Mouse (Mus musculus): ENCODE measurements around the gene Ube2cbp. TPM values are rescaled to one million over a fixed set of nuclear protein-coding genes. Genes with fewer than 3 reads are reported as not detected.

Gene Ube2cbp
- polyA plus RNA-seq, 1 experiment from 2014 or later: 4.0 TPM

- H3K27me3 ChIP-seq (ENCODE audit: control insufficient read depth, insufficient read depth, low read length): no peaks in the 10 kb centered on the region
- no peaks in the 10 kb centered on the region for H3K4me1 ChIP-seq (ENCODE audit: control insufficient read depth, insufficient read depth, low read length)
Observed at GRCm38 (mm10) chr9:86298131-86298530, 166.6 kb downstream of the Ube2cbp start.

GRCm38 (mm10) chr9:86296683-86297638 lies 167.8 kb downstream of the Ube2cbp start:
- Histone ChIP-seq H3K27me3 (ENCODE audit: control insufficient read depth, insufficient read depth, low read length) (no peaks in the 10 kb centered on the region), H3K27ac (ENCODE audit: low read depth, low read length) (no peak overlapping the region), H3K4me3 (ENCODE audit: low read depth, low read length) (no peak overlapping the region), H3K9ac (ENCODE audit: low read depth, low read length) (no peak overlapping the region), H3K4me2 (no peak overlapping the region), H3K4me1 (ENCODE audit: control insufficient read depth, insufficient read depth, low read length) (no peaks in the 10 kb centered on the region), H3K36me3 (ENCODE audit: control insufficient read depth, insufficient read depth, low read length) (no peaks in the 10 kb centered on the region), H3K9me3 (replicated peaks; ENCODE audit: control insufficient read depth, low read length) (no peaks in the 10 kb centered on the region)
- no peak for ATAC-seq (replicated peaks; ENCODE audit: insufficient number of reproducible peaks, low FRiP score, low TSS enrichment)
- WGBS (ENCODE audit: insufficient replicate concordance): 82% methylated on average over 8 of the region's 8 CpGs

More at GRCm38 (mm10) chr9:86298131-86298530, 166.6 kb downstream of the Ube2cbp start:
- no peak overlapping the region for H3K9ac ChIP-seq (ENCODE audit: low read depth, low read length)
- H3K4me3 ChIP-seq (ENCODE audit: low read depth, low read length): no peak overlapping the region
- WGBS (ENCODE audit: insufficient replicate concordance): 37% methylated on average over 5 of the region's 5 CpGs
- no peaks in the 10 kb centered on the region for H3K9me3 ChIP-seq (replicated peaks; ENCODE audit: control insufficient read depth, low read length)
- ATAC-seq (replicated peaks; ENCODE audit: insufficient number of reproducible peaks, low FRiP score, low TSS enrichment): no peak
- no peak overlapping the region for H3K4me2 ChIP-seq
- no peaks in the 10 kb centered on the region for H3K36me3 ChIP-seq (ENCODE audit: control insufficient read depth, insufficient read depth, low read length)
- no peak overlapping the region for H3K27ac ChIP-seq (ENCODE audit: low read depth, low read length)

- no peak for ATAC-seq (replicated peaks; ENCODE audit: insufficient number of reproducible peaks, low FRiP score, low TSS enrichment)
- H3K9ac ChIP-seq (ENCODE audit: low read depth, low read length): no peak overlapping the region
- 0 out of 2 replicates have a peak, but pooled peaks cover 3% of the 10 kb centered on the region for H3K4me1 ChIP-seq (ENCODE audit: control insufficient read depth, insufficient read depth, low read length)
- WGBS (ENCODE audit: insufficient replicate concordance): 71% methylated on average over 3 of the region's 3 CpGs
- H3K27me3 ChIP-seq (ENCODE audit: control insufficient read depth, insufficient read depth, low read length): no peaks in the 10 kb centered on the region
- no peaks in the 10 kb centered on the region for H3K36me3 ChIP-seq (ENCODE audit: control insufficient read depth, insufficient read depth, low read length)
- H3K4me3 ChIP-seq (ENCODE audit: low read depth, low read length): no peak overlapping the region
- no peak overlapping the region for H3K4me2 ChIP-seq
- H3K9me3 ChIP-seq (replicated peaks; ENCODE audit: control insufficient read depth, low read length): peaks cover 6% of the 10 kb centered on the region
- H3K27ac ChIP-seq (ENCODE audit: low read depth, low read length): no peak overlapping the region
Observed at GRCm38 (mm10) chr9:86287570-86287954, 177.2 kb downstream of the Ube2cbp start.

GRCm38 (mm10) chr9:86286830-86287569 lies 177.8 kb downstream of the Ube2cbp start:
- Histone ChIP-seq H3K9ac (ENCODE audit: low read depth, low read length) (no peak overlapping the region), H3K9me3 (replicated peaks; ENCODE audit: control insufficient read depth, low read length) (peaks cover 6% of the 10 kb centered on the region), H3K4me3 (ENCODE audit: low read depth, low read length) (no peak overlapping the region), H3K4me2 (no peak overlapping the region), H3K27me3 (ENCODE audit: control insufficient read depth, insufficient read depth, low read length) (no peaks in the 10 kb centered on the region), H3K27ac (ENCODE audit: low read depth, low read length) (no peak overlapping the region), H3K4me1 (ENCODE audit: control insufficient read depth, insufficient read depth, low read length) (0 out of 2 replicates have a peak, but pooled peaks cover 3% of the 10 kb centered on the region), H3K36me3 (ENCODE audit: control insufficient read depth, insufficient read depth, low read length) (no peaks in the 10 kb centered on the region)
- 88% methylated on average over 2 of the region's 2 CpGs for WGBS (ENCODE audit: insufficient replicate concordance)
- ATAC-seq (replicated peaks; ENCODE audit: insufficient number of reproducible peaks, low FRiP score, low TSS enrichment): no peak

GRCm38 (mm10) chr9:86282555-86282954 lies 182.2 kb downstream of the Ube2cbp start:
- Histone ChIP-seq H3K27me3 (ENCODE audit: control insufficient read depth, insufficient read depth, low read length) (no peaks in the 10 kb centered on the region), H3K4me1 (ENCODE audit: control insufficient read depth, insufficient read depth, low read length) (peaks cover 15% of the 10 kb centered on the region), H3K9ac (ENCODE audit: low read depth, low read length) (no peak overlapping the region), H3K27ac (ENCODE audit: low read depth, low read length) (no peak overlapping the region), H3K4me2 (no peak overlapping the region), H3K36me3 (ENCODE audit: control insufficient read depth, insufficient read depth, low read length) (no peaks in the 10 kb centered on the region), H3K4me3 (ENCODE audit: low read depth, low read length) (no peak overlapping the region), H3K9me3 (replicated peaks; ENCODE audit: control insufficient read depth, low read length) (peaks cover 6% of the 10 kb centered on the region)
- ATAC-seq (replicated peaks; ENCODE audit: insufficient number of reproducible peaks, low FRiP score, low TSS enrichment): peak; percentile 53
- WGBS (ENCODE audit: insufficient replicate concordance): 46% methylated on average over 5 of the region's 5 CpGs

- Histone ChIP-seq H3K4me3 (ENCODE audit: low read depth, low read length) (no peak overlapping the region), H3K36me3 (ENCODE audit: control insufficient read depth, insufficient read depth, low read length) (no peaks in the 10 kb centered on the region), H3K27ac (ENCODE audit: low read depth, low read length) (0 out of 2 replicates have a peak overlapping the region, but pooled peaks have one; percentile 22), H3K9ac (ENCODE audit: low read depth, low read length) (no peak overlapping the region), H3K9me3 (replicated peaks; ENCODE audit: control insufficient read depth, low read length) (peaks cover 6% of the 10 kb centered on the region), H3K4me2 (peak overlapping the region; percentile 19; the same call in 1 of the 2 replicates), H3K27me3 (ENCODE audit: control insufficient read depth, insufficient read depth, low read length) (no peaks in the 10 kb centered on the region), H3K4me1 (ENCODE audit: control insufficient read depth, insufficient read depth, low read length) (peaks cover 15% of the 10 kb centered on the region)
- ATAC-seq (replicated peaks; ENCODE audit: insufficient number of reproducible peaks, low FRiP score, low TSS enrichment): no peak
- 51% methylated on average over 4 of the region's 4 CpGs for WGBS (ENCODE audit: insufficient replicate concordance)
Observed at GRCm38 (mm10) chr9:86281147-86281467, 183.6 kb downstream of the Ube2cbp start.

- H3K4me3 ChIP-seq (ENCODE audit: low read depth, low read length): no peak overlapping the region
- 0 out of 2 replicates have a peak overlapping the region, but pooled peaks have one; percentile 22 for H3K27ac ChIP-seq (ENCODE audit: low read depth, low read length)
- 48% methylated on average over 10 of the region's 10 CpGs for WGBS (ENCODE audit: insufficient replicate concordance)
- H3K9ac ChIP-seq (ENCODE audit: low read depth, low read length): no peak overlapping the region
- H3K27me3 ChIP-seq (ENCODE audit: control insufficient read depth, insufficient read depth, low read length): no peaks in the 10 kb centered on the region
- peak overlapping the region; percentile 19; the same call in 1 of the 2 replicates for H3K4me2 ChIP-seq
- H3K36me3 ChIP-seq (ENCODE audit: control insufficient read depth, insufficient read depth, low read length): no peaks in the 10 kb centered on the region
- H3K9me3 ChIP-seq (replicated peaks; ENCODE audit: control insufficient read depth, low read length): peaks cover 3% of the 10 kb centered on the region
- no peak for ATAC-seq (replicated peaks; ENCODE audit: insufficient number of reproducible peaks, low FRiP score, low TSS enrichment)
- H3K4me1 ChIP-seq (ENCODE audit: control insufficient read depth, insufficient read depth, low read length): peaks cover 15% of the 10 kb centered on the region
Observed at GRCm38 (mm10) chr9:86280461-86281146, 184.1 kb downstream of the Ube2cbp start.

GRCm38 (mm10) chr9:86269541-86269940 lies 195.2 kb downstream of the Ube2cbp start:
- no peaks in the 10 kb centered on the region for H3K9me3 ChIP-seq (replicated peaks; ENCODE audit: control insufficient read depth, low read length)
- H3K9ac ChIP-seq (ENCODE audit: low read depth, low read length): no peak overlapping the region
- no peak overlapping the region for H3K27ac ChIP-seq (ENCODE audit: low read depth, low read length)
- 79% methylated on average over 5 of the region's 5 CpGs for WGBS (ENCODE audit: insufficient replicate concordance)
- no peaks in the 10 kb centered on the region for H3K36me3 ChIP-seq (ENCODE audit: control insufficient read depth, insufficient read depth, low read length)
- no peak overlapping the region for H3K4me3 ChIP-seq (ENCODE audit: low read depth, low read length)
- no peaks in the 10 kb centered on the region for H3K4me1 ChIP-seq (ENCODE audit: control insufficient read depth, insufficient read depth, low read length)
- H3K4me2 ChIP-seq: no peak overlapping the region
- no peaks in the 10 kb centered on the region for H3K27me3 ChIP-seq (ENCODE audit: control insufficient read depth, insufficient read depth, low read length)
- no peak for ATAC-seq (replicated peaks; ENCODE audit: insufficient number of reproducible peaks, low FRiP score, low TSS enrichment)
